Mouse (Mus musculus): ENCODE data around the gene Fbxl3. TPM values are rescaled to one million over a fixed set of nuclear protein-coding genes. Genes with fewer than 3 reads are reported as not detected.

Gene Fbxl3
- total RNA-seq, 2 experiments from 2014 or later, result 93.1 to 98.2 TPM

DNA sequence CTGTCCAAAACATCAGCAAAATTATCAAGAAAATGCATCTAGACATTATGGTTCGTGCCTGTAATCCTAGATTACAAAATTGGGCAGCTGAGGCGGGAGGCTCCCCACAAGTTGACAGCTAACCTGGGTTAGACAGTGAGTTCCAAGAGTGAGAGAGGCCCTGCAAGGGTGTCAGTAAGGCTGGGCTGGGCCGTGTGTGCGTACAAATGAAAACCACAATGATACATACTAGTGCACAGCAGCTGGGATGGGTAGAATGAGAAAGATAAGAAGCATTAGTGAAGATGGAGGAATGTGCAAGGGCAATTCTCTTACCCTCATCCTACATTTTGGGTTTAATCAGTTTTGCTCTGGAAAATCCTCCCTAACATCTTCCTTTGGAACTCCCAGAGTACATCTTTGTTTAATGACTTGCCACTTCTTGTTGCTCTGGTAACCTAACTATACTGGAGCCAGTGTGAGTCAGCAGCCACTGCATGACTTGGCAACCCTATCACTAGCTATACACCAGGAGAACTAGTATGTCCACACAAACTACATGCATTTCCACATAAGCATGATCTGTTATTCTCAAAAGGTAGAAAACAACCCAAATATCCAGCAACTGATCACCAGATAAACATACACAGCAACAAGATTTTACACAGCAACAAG lies 12.6 kb downstream of the Fbxl3 start:
- no peak for DNase-seq (ENCODE audit: low spot score in 2 of 2)

GRCm38 (mm10) chr14:103085840-103086533 lies 13.4 kb downstream of the Fbxl3 start:
- DNase-seq (ENCODE audit: low spot score in 2 of 2), result no peak

DNA sequence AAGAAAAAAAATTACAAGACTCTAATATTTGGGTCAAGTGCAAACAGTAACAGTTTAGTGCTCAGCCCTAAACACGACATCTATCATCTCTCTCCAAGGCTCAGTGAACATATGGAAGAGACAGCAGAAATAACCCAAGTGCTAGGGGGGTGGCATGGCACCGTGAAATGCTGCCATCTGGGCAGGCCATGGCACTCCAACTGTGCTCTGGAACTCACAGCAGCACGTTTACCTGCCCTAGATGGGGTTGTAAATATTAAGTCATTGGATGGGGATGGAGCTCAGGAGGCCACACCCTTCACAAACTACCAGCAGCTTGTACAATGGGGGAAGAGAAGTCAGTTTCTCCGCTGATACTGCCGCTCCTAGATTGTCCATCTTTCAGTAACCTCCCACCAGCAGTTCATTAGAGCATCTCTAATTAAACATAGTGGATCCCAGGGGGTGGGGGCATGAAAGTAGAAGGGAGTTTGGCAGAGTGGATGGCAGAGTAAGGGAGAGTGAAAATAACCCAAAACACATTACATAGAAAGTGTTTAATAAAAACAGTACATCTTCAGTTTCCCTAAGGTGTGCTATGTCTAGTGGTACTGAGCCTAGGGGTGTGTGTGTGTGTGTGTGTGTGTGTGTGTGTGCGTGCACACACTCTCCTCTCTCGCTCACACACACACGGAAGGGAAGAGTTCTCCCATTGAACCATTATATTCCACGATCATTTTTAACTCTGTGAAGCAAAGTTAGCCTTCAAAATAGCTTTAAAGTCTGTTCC lies 20.0 kb downstream of the Fbxl3 start:
- no peak for DNase-seq (ENCODE audit: low spot score in 2 of 2)

DNA sequence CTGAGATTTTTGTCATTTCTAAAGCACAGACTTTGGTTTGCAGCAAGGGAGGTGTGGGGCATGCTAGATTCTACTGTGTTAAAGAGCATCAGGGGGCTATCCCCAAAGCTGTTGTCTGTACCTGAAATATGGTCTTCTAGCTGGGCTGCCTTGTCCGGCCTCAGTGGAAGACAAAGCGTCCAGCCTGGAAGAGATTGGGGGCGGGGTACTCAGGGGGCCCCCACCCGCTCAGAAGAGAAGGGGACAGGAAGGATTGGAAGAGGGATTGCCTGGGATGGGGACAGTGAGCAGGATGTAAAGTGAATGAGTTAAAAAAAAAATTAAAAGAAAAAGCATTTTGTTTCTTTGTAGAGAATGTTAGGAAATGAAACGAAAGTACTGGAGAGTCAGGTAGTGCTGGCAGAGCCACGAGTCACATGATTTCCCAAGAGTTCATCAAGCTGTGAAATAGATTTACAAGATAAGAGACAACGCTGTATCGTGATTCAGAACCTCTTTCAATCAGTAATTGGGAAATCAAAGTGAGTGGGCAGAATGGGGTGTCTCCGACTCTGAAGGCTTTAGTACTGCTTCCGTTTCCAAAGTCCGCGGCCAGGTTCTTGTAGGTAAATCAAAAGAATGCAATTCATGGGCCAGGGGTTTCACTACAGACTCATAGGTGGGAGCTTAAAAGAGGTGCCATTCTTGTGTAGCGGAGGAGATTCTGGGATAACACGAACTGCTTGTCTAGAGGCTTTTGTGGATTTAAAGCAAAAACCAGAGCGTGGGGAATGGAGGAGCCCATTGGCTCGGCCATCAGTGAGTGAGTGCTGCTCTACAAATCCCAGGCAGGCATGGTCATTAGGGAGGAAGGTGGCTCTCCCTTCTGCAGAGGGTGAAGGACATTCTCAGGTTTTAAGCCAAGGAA lies 21.1 kb downstream of the Fbxl3 start:
- no peak for DNase-seq (ENCODE audit: low spot score in 2 of 2)

DNA sequence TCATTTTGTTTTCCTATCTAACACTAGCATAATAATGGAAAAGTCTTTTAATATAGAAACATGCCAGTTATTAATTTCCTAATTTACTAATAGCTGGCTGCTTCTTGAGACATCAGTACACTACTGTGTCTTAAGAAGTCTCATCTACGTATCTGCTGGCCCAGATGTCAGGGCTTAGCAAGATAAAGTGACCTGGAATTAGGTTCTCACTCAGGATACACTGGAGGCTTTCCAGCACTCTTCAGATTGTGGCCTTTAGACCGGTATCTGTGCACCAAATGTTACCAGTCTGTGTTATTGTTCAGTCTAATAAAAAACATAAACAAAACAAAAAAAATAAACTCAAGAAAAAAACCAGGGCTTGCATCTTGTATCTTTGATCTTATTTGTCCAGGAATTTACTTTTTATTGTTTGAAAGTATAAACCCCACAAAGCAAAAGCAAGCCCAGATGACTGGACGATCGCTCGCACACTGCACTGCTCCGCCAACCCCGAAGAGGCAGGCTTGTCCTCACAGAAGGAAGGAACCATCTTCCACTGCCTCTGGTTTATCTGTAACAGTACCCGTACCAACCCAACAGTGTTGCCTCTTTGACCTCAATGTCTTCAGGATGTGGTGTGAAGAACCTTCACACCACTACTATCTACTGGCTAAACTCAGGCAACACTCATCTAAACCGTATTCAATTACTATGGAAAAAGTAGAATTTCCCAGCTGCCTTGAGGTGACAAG lies 21.9 kb downstream of the Fbxl3 start:
- DNase-seq (ENCODE audit: low spot score in 2 of 2), result no peak

DNA sequence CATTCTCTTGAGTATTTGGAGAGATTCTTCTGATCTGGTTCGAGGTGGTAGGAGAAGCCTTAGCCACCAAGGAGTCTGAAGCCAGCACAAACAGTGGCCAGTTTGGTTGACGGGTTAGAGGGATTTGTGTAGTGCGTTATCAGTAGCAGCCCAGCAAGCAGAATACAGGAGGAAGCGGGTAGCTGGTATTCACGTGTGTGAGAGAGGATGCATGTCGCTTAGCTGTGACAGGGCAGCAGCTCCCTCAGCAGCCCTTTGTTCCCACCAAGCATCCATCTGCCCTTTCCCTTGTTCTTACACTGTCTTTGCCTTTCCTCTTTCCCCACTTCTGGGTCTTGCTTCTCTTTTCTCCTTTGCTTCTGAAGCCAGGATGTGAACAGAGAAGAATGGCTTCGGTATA lies 24.2 kb downstream of the Fbxl3 start:
- DNase-seq (ENCODE audit: low spot score in 2 of 2), result no peak

- no peak for DNase-seq (ENCODE audit: low spot score in 2 of 2)
Observed at GRCm38 (mm10) chr14:103073825-103074224, 25.5 kb downstream of the Fbxl3 start.

- DNase-seq (ENCODE audit: low spot score in 2 of 2), result no peak
Observed at GRCm38 (mm10) chr14:103072731-103073130, 26.6 kb downstream of the Fbxl3 start.

DNA sequence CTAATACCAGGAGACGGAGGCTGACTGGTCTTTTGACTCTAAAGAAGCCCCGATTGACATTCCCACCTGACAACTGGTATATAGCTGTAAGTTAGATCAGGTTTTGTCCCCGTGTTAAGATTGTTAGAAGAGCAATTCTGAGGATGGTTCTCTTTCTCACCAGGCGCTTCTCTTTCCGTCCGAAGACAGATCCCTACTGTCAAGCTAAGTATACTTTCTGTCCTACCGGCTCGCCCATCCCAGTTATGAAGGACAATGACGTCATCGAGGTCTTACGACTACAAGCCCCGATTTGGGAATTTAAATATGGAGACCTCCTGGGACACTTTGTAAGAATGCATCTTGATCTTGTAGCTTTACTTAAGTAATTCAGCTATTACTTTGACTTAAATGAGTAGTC lies 27.9 kb downstream of the Fbxl3 start:
- DNase-seq (ENCODE audit: low spot score in 2 of 2), result no peak

DNA sequence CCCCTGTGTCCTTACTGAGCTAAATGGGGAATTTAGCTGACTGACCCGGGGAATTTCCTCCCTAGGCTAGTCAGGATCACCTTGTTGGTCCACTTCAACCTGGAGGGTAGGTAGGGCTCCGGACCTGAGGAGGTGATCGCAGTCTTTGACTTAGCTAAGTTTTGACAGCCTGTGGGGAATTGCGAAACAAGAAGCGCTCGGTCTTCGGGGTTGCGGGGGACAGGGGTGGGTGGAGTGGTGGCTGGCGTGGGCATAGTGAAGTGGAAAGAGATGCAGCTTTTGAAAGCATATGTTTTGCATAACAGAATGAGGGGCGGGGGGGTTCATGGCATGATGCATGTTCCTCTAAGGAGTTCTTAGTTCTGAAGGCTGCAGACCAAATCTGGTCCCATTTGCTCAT lies 28.6 kb downstream of the Fbxl3 start:
- DNase-seq (ENCODE audit: low spot score in 2 of 2), result no peak

- peak; percentile 78 to 93 for DNase-seq (ENCODE audit: low spot score in 2 of 2)
Observed at GRCm38 (mm10) chr14:103069864-103070611, 29.3 kb downstream of the Fbxl3 start, which contains the start of gene Cln5. Gene Cln5 (plus strand): TSS chr14:103070216.

GRCm38 (mm10) chr14:103069465-103069863 lies 29.9 kb downstream of the Fbxl3 start:
- no peak for DNase-seq (ENCODE audit: low spot score in 2 of 2)

GRCm38 (mm10) chr14:103065294-103066167 lies 33.8 kb downstream of the Fbxl3 start:
- peak in 1 of 2 experiments; percentile 17 for DNase-seq (ENCODE audit: low spot score in 2 of 2)

DNA sequence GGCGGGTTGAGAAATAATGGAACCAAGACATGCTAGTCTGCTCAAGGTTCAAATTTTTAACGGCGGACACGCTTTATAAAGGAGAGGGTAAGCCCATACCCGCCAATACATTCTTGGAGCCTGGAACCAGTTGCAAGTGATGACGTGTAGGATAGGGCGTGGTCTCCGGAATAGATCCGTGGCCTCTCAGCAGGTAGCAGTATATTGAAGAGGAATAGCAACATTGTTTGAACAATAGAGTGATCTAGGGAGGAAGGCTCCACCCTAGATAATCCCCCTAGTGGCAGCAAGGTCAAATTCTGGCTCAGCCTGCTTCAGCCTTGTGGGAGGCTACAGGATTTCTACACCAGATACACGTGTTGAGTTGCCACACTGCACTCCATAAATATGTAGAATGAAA lies 39.9 kb downstream of the Fbxl3 start:
- no peak for DNase-seq (ENCODE audit: low spot score in 2 of 2)

- DNase-seq (ENCODE audit: low spot score in 2 of 2), result no peak
Observed at GRCm38 (mm10) chr14:103058998-103059397, 40.4 kb downstream of the Fbxl3 start.

DNA sequence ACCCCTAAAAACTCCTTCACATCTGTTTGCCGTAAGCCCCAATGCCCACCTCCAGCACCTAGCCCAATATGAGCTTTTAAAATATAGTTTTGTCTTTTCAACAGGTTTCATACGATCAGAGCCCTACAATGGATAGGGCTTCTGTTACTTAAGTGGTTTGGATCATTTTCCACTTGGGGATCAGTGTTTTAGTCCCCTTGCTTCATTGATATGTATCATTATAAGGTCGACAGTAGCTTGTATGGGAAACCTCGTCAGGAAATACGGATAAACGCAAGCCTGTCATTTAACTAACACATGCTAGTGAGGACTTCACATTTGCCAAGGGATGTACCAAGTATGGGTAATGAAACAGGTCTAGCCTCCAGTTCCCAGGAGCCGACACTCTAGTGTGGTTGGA lies 42.8 kb downstream of the Fbxl3 start:
- no peak for DNase-seq (ENCODE audit: low spot score in 2 of 2)

DNA sequence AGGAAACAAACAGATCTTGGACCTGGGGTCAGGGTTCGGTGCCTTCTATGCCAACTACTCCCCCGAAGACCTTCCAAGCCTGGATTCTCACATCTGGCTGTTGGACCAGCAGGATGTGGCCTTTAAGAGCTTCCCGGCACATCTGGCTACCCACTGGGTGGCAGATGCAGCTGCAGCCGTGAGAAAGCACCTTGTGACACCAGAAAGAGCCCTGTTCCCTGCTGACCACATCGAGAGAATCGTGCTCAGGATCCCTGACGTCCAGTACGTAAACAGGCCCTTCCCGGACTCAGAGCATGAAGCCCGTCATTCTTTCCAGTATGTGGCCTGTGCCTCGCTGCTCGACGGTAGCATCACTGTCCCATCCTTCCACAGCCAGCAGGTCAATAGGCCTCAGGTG lies 44.6 kb downstream of the Fbxl3 start:
- no peak for DNase-seq (ENCODE audit: low spot score in 2 of 2)

DNA sequence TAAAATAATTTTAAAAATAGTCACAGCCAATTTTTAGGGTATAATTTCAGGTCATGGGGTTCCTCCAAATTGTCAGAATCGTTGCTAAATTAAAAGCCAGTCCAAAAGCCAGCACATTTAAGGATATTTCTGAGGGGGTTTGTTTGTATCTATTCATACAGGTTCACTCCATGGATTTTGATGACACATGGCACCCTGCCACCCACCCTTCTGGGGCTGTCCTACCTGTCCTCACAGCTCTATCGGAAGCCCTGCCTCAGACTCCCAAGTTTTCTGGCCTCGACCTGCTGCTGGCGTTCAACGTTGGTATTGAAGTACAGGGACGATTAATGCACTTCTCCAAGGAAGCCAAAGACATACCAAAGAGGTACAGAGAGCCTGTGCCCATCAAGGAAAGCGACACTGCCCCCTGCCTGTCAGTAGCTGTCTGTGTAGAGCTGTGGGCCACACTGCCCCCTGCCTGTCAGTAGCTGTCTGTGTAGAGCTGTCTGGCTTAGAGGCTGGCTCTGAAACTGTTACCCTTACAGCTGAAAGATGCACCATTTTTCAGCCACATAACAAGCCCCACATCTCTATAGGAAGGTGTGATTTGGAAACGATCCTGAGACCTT lies 48.1 kb downstream of the Fbxl3 start:
- peak; percentile 48 to 75 for DNase-seq (ENCODE audit: low spot score in 2 of 2)

Data from adrenal gland, postnatal 4 days (tissue).